Mouse (Mus musculus): ENCODE results near the gene Cdc42. TPM values are rescaled to one million over a fixed set of nuclear protein-coding genes. Genes with fewer than 3 reads are reported as not detected.
A peak's percentile ranks its signal among the peaks of the same experiment; 100 is the strongest.

The Cdc42 gene
- 670 and 699 TPM in 2 replicates for polyA plus RNA-seq (2015; fragmentation: Nextera tagmentation; extraction: Ambion mirVana)

DNA sequence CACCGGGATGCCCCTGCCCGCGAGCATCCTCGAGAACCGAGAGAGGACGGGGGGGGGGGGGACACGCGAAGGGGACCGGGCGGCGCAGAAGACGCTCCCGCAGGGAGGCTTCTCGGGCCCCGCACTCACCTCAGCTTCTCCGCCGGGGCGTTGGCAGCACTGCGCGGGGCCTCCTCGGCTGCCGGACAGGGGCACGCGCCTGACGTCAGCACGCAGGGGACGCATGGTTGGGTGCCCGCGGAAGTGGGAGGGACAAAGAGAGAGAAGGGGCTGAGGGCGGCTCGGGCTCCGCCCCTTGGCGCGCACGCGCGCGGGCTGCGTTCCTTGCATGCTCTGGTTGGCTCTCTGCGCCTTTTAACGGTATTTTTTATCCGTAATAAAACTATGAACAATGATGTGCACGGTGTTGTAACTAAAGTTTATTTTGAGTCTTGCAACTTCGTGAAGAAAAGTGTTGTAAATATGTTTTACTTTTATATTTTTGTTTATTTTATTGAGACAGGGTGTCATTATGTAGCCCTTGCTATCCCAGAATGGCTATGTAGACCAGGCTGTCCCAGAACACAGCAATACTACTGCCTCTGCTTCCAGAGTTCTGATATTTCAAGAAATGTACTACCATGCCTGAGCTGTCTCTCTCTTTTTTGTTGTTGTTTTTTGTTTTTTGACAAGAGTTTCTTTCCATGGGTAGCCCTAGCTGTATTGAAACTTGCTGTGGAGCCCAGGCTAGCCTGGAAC, at the start of gene Cdc42:
Cdc42 (minus strand) TSS at position 204 of the 738 bp plus-strand sequence.
- H3K9me3 ChIP-seq: no peaks in the 10 kb centered on the region
- H3K27ac ChIP-seq: peak within 1 kb of the TSS; percentile 97
- peak within 1 kb of the TSS; percentile 100 for H3K9ac ChIP-seq
- WGBS: 0% methylated on average over 39 of the region's 44 CpGs
- H3K4me3 ChIP-seq (replicated peaks): peak within 1 kb of the TSS; percentile 91
- no peaks in the 10 kb centered on the region for H3K36me3 ChIP-seq
- H3K4me2 ChIP-seq: peak within 1 kb of the TSS; percentile 68
- H3K27me3 ChIP-seq (replicated peaks): no peaks in the 10 kb centered on the region
- peaks cover 10% of the 10 kb centered on the region for H3K4me1 ChIP-seq
- ATAC-seq (ENCODE audit: insufficient read depth, low FRiP score, low read depth): peak; percentile 98

DNA sequence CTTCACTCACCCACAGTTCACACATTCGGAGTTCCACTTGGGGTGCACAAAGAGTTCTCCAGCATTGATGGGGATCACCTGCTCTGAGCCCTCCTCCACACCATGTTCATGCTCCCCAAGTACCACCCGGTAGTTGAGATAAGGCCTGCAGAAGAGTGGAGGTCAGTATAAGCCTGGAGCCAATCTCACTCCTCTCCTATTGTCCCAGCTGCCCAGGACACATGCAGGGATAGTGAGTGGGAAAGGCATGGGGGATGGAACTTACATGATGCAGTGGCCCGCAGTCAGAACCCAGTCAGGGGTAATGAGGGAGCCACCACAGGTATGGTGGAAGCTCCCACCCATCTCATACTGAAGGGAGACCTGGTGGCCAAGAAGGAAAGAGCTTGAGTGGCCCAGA, 48.1 kb upstream of the Cdc42 start:
- Histone ChIP-seq H3K4me1 (no peaks in the 10 kb centered on the region), H3K4me2 (no peak overlapping the region), H3K4me3 (replicated peaks) (no peak overlapping the region), H3K9me3 (no peaks in the 10 kb centered on the region), H3K27ac (no peak overlapping the region), H3K27me3 (replicated peaks) (no peaks in the 10 kb centered on the region), H3K9ac (no peak overlapping the region), H3K36me3 (no peaks in the 10 kb centered on the region)
- 81% methylated on average over 3 of the region's 3 CpGs for WGBS
- ATAC-seq (ENCODE audit: insufficient read depth, low FRiP score, low read depth): no peak

DNA sequence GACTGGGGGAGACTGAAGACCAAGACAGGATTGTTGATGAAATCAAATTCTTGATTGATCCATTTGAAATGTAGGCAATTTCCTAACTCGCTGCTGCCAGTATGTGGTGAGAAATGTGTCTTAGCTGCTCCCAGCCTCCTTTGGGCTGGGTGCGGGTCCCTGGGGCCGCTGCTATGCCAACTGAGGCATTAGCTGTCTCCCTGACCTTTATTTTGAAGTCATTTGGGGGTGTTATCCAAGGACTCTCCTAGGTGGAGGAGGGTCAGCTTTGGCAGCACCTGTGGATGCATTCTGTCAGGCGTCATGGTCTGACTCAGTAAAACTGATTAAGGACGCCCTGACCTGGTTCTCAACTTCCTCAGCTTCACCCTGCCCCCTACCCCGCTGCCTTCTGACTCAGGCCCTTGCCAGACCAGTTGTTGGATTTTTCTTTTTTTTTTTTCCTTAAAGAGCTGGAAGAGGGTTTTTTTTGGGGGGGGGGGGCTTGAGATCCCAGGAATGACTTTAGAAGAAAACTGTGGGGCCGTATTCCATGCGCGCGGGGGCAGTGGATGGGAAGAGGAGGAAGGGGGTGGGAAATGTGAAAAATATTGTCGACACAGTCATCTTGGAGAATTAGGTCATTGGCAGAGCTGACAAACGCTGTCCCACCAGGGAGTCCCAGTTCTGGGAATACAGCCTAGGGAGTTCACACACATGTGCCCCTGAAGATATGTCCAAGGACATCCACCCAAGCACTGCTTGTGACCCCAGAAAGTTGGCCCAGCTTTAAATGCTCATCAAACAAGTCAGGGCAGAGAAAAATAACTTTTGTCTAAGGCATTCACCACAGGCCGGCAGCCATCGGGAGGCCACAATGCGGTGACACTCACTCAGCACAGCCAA, 39.4 kb upstream of the Cdc42 start:
- no peak overlapping the region for H3K4me3 ChIP-seq (replicated peaks)
- H3K4me1 ChIP-seq: peaks cover 4% of the 10 kb centered on the region; the same call in 1 of the 2 replicates
- WGBS: 69% methylated on average over 15 of the region's 15 CpGs
- ATAC-seq (ENCODE audit: insufficient read depth, low FRiP score, low read depth): peak; percentile 27; the same call in 1 of the 2 replicates
- no peaks in the 10 kb centered on the region for H3K36me3 ChIP-seq
- H3K9ac ChIP-seq: no peak overlapping the region
- H3K9me3 ChIP-seq: no peaks in the 10 kb centered on the region
- no peak overlapping the region for H3K4me2 ChIP-seq
- H3K27ac ChIP-seq: no peak overlapping the region
- H3K27me3 ChIP-seq (replicated peaks): no peaks in the 10 kb centered on the region

DNA sequence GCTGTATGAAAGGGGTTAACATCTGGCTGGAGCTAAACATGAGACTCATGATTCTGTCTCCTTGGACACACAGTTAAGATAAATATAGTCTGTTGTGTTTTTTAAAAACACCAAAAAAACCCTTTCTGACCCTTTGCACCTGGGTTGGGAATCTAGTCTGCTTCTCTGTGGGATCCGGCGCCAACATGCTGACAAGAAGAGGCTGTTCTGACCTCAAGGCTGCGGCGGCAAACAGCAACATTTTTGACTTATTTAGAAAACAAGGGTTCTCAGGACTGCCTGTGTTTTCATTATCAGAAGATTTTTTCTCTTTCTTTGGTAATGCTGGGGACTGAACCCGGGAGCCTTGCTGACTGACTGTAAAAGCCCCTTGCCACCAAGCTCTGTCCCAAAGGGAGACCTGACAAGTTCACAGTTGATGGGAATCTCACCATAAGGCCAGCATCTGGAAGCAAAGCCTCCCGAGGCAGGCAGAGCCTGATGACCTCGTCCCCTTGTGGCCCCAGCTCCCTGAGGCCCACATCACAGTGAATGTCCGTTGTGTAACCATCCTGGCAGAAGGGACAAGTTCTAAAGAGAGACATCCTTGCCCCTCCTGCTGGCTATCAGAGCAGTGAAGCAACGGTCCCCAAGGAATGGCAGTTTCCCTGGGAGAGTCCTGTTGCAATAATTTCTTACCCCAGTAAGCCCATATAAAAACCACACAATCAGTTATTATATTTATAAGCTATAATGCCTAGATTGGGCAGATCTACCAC, 36.0 kb upstream of the Cdc42 start:
- H3K4me1 ChIP-seq: peaks cover 7% of the 10 kb centered on the region; the same call in 1 of the 2 replicates
- H3K4me2 ChIP-seq: no peak overlapping the region
- no peaks in the 10 kb centered on the region for H3K9me3 ChIP-seq
- ATAC-seq (ENCODE audit: insufficient read depth, low FRiP score, low read depth): no peak
- no peaks in the 10 kb centered on the region for H3K36me3 ChIP-seq
- H3K27me3 ChIP-seq (replicated peaks): no peaks in the 10 kb centered on the region
- H3K9ac ChIP-seq: no peak overlapping the region
- peak overlapping the region; percentile 16; the same call in 1 of the 2 replicates for H3K27ac ChIP-seq
- WGBS: 52% methylated on average over 9 of the region's 9 CpGs
- no peak overlapping the region for H3K4me3 ChIP-seq (replicated peaks)

DNA sequence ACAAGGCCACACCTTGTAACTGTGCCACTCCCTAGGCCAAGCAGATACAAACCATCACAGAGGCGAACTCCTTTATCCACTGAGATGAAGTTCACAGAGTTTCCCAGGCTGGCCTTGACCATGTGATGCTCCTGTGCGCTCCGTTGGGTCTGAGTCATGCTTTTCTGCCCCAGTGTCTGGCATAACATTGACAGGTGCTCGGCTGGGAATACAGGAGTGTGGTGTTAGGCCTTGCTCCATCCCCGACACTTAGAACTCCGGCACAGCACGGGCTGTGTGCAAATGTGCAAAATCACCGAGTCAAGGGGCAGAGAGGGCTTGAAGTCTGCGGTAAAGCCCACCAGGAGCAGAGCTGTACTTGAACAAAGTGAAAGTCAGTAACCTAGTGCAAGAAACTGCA, 35.4 kb upstream of the Cdc42 start:
- H3K27ac ChIP-seq: peak overlapping the region; percentile 16; the same call in 1 of the 2 replicates
- H3K4me3 ChIP-seq (replicated peaks): no peak overlapping the region
- ATAC-seq (ENCODE audit: insufficient read depth, low FRiP score, low read depth): no peak
- no peak overlapping the region for H3K9ac ChIP-seq
- no peaks in the 10 kb centered on the region for H3K27me3 ChIP-seq (replicated peaks)
- WGBS: 79% methylated on average over 9 of the region's 9 CpGs
- H3K36me3 ChIP-seq: no peaks in the 10 kb centered on the region
- peaks cover 7% of the 10 kb centered on the region; the same call in 1 of the 2 replicates for H3K4me1 ChIP-seq
- H3K9me3 ChIP-seq: no peaks in the 10 kb centered on the region
- H3K4me2 ChIP-seq: no peak overlapping the region

DNA sequence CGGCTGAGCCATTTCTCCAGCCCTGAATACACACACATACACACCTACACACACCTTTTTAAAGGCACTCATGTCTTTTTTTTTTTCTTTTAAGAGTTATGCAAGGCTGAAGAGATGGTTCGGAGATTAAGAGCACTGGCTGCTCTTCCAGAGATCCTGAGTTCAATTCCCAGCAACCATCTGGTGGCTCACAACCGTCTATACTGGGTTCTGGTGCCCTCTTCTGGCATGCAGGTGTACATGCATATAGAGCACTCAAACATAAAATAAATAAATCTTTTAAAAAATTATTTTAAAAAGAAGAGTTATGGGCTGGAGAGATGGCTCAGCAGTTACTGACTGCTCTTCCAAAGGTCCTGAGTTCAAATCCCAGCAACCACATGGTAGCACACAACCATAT, 33.8 kb upstream of the Cdc42 start:
- 88% methylated on average over 3 of the region's 3 CpGs for WGBS
- Histone ChIP-seq H3K4me3 (replicated peaks) (no peak overlapping the region), H3K27ac (no peak overlapping the region), H3K27me3 (replicated peaks) (no peaks in the 10 kb centered on the region), H3K36me3 (no peaks in the 10 kb centered on the region), H3K4me1 (peaks cover 7% of the 10 kb centered on the region; the same call in 1 of the 2 replicates), H3K9me3 (no peaks in the 10 kb centered on the region), H3K9ac (no peak overlapping the region), H3K4me2 (no peak overlapping the region)
- no peak for ATAC-seq (ENCODE audit: insufficient read depth, low FRiP score, low read depth)

DNA sequence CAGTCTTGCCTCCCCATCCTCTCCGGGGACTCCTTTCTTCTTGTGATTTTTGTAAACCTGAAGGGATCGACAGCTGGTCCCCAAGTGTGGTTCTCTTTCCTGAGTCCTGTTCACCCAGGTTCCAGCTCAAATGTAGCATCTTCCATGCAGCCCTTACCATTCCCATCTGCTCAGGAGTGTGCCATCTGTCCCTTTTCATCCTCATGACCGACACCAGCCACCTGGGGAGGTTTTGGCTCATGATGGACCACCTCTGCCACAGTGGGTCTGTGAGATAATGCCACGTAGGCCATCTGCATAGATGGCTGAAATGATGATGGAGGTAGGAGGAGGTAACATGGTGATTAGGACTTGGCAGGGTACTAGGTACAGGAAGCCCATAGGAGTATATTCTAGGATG, 32.7 kb upstream of the Cdc42 start:
- H3K4me1 ChIP-seq: peaks cover 7% of the 10 kb centered on the region; the same call in 1 of the 2 replicates
- H3K27me3 ChIP-seq (replicated peaks): no peaks in the 10 kb centered on the region
- H3K4me2 ChIP-seq: no peak overlapping the region
- no peak for ATAC-seq (ENCODE audit: insufficient read depth, low FRiP score, low read depth)
- H3K27ac ChIP-seq: no peak overlapping the region
- H3K36me3 ChIP-seq: no peaks in the 10 kb centered on the region
- no peak overlapping the region for H3K9ac ChIP-seq
- no peaks in the 10 kb centered on the region for H3K9me3 ChIP-seq
- WGBS: 88% methylated on average over 4 of the region's 4 CpGs
- H3K4me3 ChIP-seq (replicated peaks): no peak overlapping the region

DNA sequence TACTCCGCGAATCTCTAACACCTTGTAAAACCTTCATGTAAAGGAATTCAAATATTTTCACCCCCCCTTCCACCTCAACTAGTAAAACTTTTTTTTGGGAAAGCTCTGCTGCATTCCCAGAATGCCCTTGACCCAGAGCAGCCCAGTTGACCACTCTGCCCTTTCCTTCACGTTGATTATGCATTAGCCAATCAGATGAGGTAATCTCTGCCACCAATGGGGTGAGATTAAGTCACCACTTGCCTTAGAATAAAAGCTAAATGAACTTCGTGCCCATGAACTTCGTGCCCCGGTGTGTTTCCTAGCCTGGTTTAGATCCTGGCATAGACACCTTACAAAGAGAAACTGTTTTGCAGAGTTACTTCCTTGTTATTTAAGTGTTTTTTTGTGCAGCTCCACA, 31.5 kb upstream of the Cdc42 start:
- Histone ChIP-seq H3K27me3 (replicated peaks) (no peaks in the 10 kb centered on the region), H3K36me3 (no peaks in the 10 kb centered on the region), H3K27ac (peak overlapping the region; percentile 97; the same call in 1 of the 2 replicates), H3K9me3 (no peaks in the 10 kb centered on the region), H3K4me3 (replicated peaks) (peak overlapping the region; percentile 84), H3K4me1 (peaks cover 7% of the 10 kb centered on the region; the same call in 1 of the 2 replicates), H3K9ac (no peak overlapping the region), H3K4me2 (peak overlapping the region; percentile 78)
- ATAC-seq (ENCODE audit: insufficient read depth, low FRiP score, low read depth): no peak
- 46% methylated on average over 6 of the region's 6 CpGs for whole genome bisulfite sequencing

DNA sequence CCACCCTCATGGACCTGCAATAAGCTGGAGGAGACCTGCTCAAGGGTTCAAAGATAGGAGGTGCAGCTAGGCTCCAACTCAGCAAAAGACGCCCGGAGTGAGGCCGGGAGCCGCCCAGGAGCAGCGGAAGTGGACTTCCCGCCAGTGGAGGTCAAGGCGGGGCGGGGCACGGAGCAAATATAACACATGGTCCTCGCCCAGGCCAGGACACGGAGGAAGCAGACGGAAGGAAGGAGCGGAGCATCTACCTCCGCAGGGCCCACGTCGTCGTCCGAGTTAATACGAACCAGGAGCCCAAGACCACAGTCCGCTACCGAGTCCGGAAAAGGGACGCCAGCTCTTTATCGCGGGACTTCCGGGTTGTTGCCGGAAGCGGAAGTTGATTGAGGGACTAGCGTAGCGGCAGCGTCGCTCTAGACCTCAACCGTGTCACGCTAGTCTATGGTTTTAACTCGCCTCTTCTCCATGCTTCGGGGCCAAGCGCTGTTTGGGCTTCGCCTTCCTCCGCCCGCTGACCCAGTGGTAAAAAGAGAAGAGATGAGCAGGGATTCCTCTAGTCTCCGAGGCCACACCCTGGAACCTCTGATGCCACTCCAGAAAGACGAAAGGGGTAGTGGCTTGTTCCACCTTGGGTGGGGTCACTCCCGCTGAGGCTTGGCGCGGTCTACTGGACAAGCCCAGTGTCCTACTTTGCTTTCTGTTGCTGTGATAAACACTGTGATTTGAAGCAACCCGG, 30.7 kb upstream of the Cdc42 start:
- peaks cover 3% of the 10 kb centered on the region; the same call in 1 of the 2 replicates for H3K4me1 ChIP-seq
- peak overlapping the region; percentile 97 for H3K27ac ChIP-seq

DNA sequence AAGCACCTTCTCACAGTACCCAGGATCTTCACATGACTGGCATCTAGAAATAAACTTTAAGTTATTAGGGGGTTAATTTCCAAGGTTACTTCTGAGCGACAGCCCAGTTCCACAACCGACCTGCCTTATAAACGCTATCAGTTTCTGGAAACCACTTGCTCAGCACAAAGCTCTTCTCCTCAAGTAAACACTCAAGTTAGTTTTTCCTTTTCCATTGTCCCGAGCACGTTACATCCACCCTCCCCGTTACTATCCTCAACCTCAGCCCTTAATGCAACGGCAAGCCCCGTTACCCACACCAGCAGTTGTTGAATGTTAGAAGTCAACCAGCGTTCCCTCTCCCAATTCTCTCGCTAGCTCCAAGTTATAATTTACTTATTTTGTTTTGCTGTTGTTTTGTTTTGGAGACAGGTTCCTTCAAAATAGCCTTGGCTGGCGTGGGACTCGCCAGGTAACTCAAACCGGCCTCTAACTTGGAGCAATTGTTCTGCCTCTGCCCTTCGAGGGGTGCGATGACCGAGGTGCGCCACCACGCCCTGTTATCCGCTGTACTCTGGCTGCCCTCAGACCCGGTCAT, 30.1 kb upstream of the Cdc42 start:
- H3K27me3 ChIP-seq (replicated peaks): no peaks in the 10 kb centered on the region
- H3K27ac ChIP-seq: peak overlapping the region; percentile 97
- no peaks in the 10 kb centered on the region for H3K36me3 ChIP-seq
- under 1% methylated on average over 20 of the region's 20 CpGs for WGBS
- peak overlapping the region; percentile 84 for H3K4me3 ChIP-seq (replicated peaks)
- H3K9ac ChIP-seq: peak overlapping the region; percentile 80
- ATAC-seq (ENCODE audit: insufficient read depth, low FRiP score, low read depth): no peak
- peak overlapping the region; percentile 78 for H3K4me2 ChIP-seq
- H3K9me3 ChIP-seq: no peaks in the 10 kb centered on the region
- H3K4me1 ChIP-seq: peaks cover 3% of the 10 kb centered on the region; the same call in 1 of the 2 replicates

More for the DNA sequence above, 30.7 kb upstream of the Cdc42 start:
- H3K4me3 ChIP-seq (replicated peaks): peak overlapping the region; percentile 84
- no peaks in the 10 kb centered on the region for H3K36me3 ChIP-seq
- under 1% methylated on average over 46 of the region's 46 CpGs for WGBS
- peak overlapping the region; percentile 80 for H3K9ac ChIP-seq
- peak overlapping the region; percentile 78 for H3K4me2 ChIP-seq
- peak; percentile 86 for ATAC-seq (ENCODE audit: insufficient read depth, low FRiP score, low read depth)
- H3K9me3 ChIP-seq: no peaks in the 10 kb centered on the region
- no peaks in the 10 kb centered on the region for H3K27me3 ChIP-seq (replicated peaks)
